Mouse (Mus musculus) hematopoietic stem cell, adult 5-6 weeks (primary cell): Measurements from ENCODE around the gene Vps51. TPM values are rescaled to one million over a fixed set of nuclear protein-coding genes. Genes with fewer than 3 reads are reported as not detected.

Experiments
- ATAC-seq, 2 experiments: fragments of 125-278 bp in 1 of 2; replicated peaks in 1 of 2; 2 replicates each; pipeline ENCODE4 v1.8.0; 2016 to 2017; ENCODE audit warnings: inconsistent platforms in 2 of 2, mild to moderate bottlenecking in 2 of 2, moderate number of reproducible peaks in 2 of 2, low read depth in 1 of 2, moderate TSS enrichment in 1 of 2; ENCODE audit not compliant: low FRiP score in 2 of 2, poor library complexity in 2 of 2, severe bottlenecking in 2 of 2, insufficient read depth in 1 of 2, low TSS enrichment in 1 of 2
- total RNA-seq: library from RNA; stranded (forward); fragments of 172-1452, 232-1000 nt; gene quantifications from 2 replicates; pipeline ENCODE4 v1.2.3, GENCODE M21; 2017

Gene Vps51
- total RNA-seq, 1 experiment from 2014 or later = 46.8 TPM

DNA sequence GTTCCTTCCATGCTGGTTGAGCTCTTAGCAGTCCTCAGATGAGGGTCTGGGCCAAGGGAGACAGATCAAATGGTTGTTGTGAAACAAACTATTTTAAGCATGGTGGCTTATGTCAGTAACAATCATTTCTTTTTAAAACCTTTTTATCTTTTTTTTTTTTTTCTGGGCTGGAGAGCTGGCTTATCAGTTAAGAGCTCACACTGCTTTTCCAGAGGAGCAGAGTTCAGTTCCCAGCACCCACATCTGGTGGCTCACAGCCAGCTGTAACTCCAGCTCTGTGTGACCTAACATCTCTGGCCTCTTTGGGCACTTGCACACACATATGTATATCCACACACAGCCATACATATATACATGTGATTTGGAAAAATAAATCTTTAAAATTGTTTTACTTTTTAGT is 39.3 kb downstream of the Vps51 start:
- no peak for ATAC-seq

DNA sequence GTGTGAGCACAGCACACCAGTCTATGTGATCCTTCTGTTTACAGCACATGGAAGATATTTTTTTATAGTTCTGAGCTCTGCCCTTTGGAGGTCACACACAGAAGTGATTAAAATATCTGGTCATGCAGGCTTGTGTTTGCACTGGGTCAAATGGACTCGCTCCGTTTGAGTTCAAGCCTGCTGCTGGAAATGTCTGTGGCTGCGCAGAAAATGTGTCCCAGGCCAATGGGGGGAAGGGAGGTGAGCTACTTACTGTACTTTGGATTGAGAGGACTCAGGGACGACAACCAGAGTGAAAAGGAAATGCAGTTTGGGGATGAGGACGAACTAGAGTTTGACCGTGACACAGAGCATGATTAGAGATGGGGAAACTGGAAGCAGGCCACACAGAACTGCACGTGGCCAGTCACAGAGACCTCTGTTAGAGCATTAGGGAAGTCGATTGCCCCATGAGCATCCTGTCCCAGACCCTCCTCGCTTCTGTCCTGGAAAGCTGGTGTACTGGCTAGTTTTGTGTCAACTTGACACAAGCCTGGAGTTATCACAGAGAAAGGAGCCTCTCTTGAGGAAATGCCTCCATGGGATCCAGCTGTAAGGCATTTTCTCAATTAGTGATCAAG is 41.0 kb downstream of the Vps51 start:
- no peak; a peak in 1 of 4 replicates for ATAC-seq

DNA sequence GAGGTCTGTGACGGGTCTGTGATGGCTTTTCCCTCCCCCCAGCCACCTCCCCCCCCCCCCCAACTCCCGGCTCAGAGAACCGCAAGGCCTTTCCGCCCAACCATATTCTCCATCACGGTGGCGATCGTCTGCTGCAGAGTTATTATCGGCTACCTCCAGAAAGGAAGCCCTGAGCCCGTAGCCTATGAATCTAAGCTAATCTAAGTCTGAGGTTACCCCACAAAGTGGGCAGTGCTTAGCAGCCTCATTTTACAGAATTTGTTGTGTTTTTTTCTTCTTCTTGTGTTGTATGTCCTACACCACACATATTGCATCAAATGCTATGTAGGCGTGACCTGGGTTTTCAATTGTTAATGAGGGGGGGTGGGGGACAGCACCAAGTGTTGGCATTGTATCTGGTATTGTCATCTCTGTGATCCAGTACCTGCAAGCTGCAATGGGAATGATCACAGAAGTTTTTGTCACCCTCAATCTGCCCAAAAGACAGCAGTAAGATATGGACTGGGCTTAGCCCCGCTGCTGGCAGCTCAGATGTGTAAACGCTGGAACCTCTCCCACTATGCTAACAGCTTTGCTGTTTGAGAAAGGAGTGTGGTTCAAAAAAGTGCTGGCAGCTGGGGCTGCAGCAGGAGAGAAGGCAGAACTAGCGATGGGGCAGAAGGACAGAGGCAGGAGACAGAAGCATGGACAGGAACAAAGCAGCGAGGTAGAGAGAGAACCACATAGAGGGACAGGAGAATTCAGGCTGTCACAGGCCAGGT is 46.3 kb downstream of the Vps51 start:
- no peak for ATAC-seq

DNA sequence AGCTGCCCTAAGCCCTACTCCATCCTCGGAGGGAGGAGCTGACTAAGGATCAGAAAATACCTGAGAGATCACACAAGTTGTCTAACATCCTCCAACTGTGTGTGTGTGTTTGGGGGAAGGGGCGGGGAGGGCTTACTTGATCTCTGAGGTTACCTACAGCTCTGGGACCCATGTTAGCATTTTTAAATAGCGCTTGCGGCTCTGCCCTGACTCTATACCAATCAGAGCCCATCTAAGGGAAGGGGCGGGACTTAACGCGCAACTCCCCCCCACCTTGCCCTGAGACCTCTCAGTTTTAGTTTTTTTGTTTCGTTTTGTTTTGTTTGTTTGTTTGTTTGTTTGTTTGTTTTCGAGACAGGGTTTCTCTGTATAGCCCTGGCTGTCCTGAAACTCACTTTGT is 47.6 kb downstream of the Vps51 start:
- no peak for ATAC-seq

DNA sequence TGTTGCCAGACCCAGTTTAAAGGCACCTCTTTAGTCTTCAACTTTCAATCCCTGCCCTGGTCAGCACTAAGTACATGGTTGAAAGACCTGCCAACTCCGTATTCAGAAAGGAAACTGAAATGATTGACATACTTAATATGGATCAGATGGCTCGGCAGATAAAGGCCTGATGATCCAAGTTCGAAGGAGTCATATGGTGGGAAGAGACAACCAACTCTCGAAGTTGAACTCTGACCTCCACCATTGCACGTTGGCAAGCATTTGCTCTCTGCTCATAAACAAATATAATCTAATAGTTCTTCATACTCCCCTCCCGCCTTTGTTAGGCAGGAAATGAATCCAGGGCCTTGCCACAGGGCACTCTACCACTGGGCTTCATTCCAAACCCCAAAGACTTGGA is 48.0 kb downstream of the Vps51 start:
- ATAC-seq = no peak

DNA sequence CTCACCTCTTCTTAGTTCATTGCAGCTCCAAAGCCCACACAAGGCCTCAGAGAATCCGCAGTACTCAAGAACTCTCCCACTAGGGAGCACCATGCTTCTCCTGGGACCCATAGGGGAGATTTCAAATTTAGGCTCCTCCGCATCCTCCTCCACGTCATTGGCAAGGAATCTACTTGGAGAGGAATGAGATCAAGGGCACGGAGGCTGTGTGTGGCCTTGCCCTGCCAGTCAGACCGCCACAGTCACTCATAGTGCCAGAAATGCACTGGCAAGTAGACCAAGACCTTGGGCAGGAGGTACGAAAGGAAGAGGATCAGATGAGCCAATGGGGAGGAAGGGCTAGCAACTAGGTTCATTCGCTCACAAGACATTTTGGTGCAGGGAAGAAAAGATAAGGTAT is 53.1 kb downstream of the Vps51 start:
- no peak for ATAC-seq

DNA sequence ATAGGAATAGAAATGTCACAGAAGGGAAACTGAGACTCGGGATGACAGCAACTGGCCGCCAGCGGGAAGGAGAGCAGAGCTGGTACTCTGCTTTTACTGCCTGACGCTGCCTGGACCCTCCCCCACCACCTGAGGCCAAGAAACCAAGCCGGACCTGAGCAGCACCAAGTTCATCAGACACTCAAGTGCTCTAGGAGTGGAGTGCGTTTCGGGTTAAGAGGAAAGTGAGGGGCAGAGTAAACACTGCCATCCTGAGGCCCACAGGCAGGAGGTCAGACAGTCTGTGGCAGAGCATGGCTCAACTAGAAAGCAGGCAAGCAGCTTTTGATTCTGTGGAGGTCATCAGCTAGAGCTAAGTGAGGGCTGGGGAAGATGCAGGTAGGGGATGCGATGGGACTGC is 54.0 kb downstream of the Vps51 start:
- ATAC-seq = no peak

DNA sequence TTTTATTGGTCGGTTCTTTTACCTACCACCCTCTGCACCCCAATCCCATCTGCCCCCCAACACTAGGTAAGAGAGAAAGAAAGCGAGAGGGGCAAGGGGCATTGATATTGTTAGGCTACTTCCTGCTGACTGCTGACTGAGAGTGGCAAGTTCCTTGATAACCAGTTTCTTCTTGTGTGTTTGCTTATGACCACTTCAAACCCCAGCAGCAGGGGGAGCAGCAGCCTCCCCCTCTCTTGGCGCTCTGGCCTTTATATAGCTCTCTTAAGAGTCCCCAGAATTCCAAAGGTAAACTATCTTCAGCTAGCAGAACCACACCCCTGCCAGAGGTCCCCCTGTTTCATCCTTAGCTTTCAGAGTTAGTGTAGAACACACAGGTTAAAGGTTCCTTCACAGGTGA is 56.8 kb downstream of the Vps51 start:
- ATAC-seq = no peak

DNA sequence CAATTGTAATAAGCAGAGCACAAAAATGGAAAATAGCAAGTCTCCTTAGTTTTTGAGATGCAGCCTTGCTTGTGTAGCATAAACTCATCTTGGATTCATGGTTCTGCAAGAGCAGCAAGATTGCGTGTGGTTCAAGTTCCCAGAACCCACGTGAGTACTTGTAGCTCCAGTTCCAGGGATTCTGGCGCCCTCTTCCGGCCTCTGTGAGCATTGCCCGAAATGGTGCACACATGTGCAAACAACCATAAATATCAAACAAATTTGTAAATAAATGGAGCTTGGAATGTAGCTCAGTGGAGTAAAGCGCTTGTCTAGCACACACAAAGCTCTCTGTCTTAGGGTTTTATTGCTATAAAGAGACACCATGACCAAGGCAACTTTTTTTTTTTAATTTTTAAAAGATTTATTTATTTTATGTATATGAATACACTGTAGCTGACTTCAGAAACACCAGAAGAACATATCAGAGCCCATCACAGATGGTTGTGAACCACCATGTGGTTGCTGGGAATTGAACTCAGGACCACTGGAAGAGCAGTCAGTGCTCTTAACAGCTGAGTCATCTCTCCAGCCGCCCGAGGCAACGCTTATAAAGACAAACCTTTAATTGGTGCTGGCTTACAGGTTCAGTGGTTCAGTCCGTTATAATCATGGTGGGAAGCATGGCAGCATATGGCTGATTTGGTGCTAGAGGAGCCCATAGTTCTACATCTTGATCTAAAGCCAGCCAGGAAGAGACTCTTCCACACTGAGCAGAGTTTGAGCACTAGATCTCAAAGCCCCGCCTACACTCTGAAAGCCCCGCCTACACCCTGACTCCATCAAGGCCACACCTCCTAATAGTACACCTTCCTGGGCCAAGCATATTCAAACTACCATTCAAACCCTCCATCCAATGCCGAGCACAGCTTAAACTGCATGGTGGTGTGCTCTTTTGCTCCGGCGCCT is 58.6 kb downstream of the Vps51 start:
- peak; percentile 61 to 65 for ATAC-seq

Other genes with a start within 250 kb of the Vps51 start
- 26.4 and 31.8 TPM in 2 replicates for gene Frmd8, start 202.0 kb downstream of the Vps51 start, total RNA-seq
- gene Slc25a45, start 199.4 kb downstream of the Vps51 start, total RNA-seq = 48.1 and 60.3 TPM in 2 replicates
- gene Tigd3, start 183.1 kb downstream of the Vps51 start, total RNA-seq = 2.4 and 2.6 TPM in 2 replicates
- 121 and 154 TPM in 2 replicates for gene Dpf2, start 164.2 kb downstream of the Vps51 start, total RNA-seq
- 0.25 TPM in 1 of 2 replicates, not detected in the other for gene Cdc42ep2, start 152.4 kb downstream of the Vps51 start, total RNA-seq
- 39.6 and 68.5 TPM in 2 replicates for gene Pola2, start 113.0 kb downstream of the Vps51 start, total RNA-seq
- gene Slc22a20, start 91.1 kb downstream of the Vps51 start, total RNA-seq = not detected in 2 replicates
- gene Capn1, start 61.3 kb downstream of the Vps51 start, total RNA-seq = 32.4 and 37.5 TPM in 2 replicates
- 7.0 and 9.4 TPM in 2 replicates for gene Syvn1, start 30.7 kb downstream of the Vps51 start, total RNA-seq
- gene Mrpl49, start 19.4 kb downstream of the Vps51 start, total RNA-seq = 37.0 and 38.9 TPM in 2 replicates
- 1,306 and 2,041 TPM in 2 replicates for gene Fau, start 19.4 kb downstream of the Vps51 start, total RNA-seq
- 8.3 and 11.5 TPM in 2 replicates for gene Znhit2, start 16.0 kb downstream of the Vps51 start, total RNA-seq
- 1.3 and 3.0 TPM in 2 replicates for gene Tm7sf2, start 8.9 kb downstream of the Vps51 start, total RNA-seq
- not detected in 2 replicates for gene Tmem262, start 2.8 kb upstream of the Vps51 start, total RNA-seq
- not detected in 2 replicates for gene Gm28374, start 5.0 kb upstream of the Vps51 start, total RNA-seq
- gene Zfpl1, start 7.7 kb upstream of the Vps51 start, total RNA-seq = 23.5 and 68.8 TPM in 2 replicates
- gene Cdca5, start 7.8 kb upstream of the Vps51 start, total RNA-seq = 25.8 and 26.8 TPM in 2 replicates
- gene AC131692.1, start 17.2 kb upstream of the Vps51 start, total RNA-seq = 1.3 and 1.5 TPM in 2 replicates
- gene Naaladl1, start 28.6 kb upstream of the Vps51 start, total RNA-seq = 0.13 TPM in 1 of 2 replicates, not detected in the other
- 5.0 and 6.8 TPM in 2 replicates for gene Sac3d1, start 41.4 kb upstream of the Vps51 start, total RNA-seq
- gene Snx15, start 51.1 kb upstream of the Vps51 start, total RNA-seq = 3.4 and 13.4 TPM in 2 replicates
- gene Batf2, start 63.8 kb upstream of the Vps51 start, total RNA-seq = 3.3 and 5.6 TPM in 2 replicates
- 24.9 and 37.0 TPM in 2 replicates for gene Arl2, start 64.3 kb upstream of the Vps51 start, total RNA-seq
- not detected in 2 replicates for gene Majin, start 107.2 kb upstream of the Vps51 start, total RNA-seq
- 1.3 TPM in 1 of 2 replicates, not detected in the other for gene Gpha2, start 149.1 kb upstream of the Vps51 start, total RNA-seq
- gene Ppp2r5b, start 158.6 kb upstream of the Vps51 start, total RNA-seq = 5.5 and 6.2 TPM in 2 replicates
- gene Atg2a, start 164.4 kb upstream of the Vps51 start, total RNA-seq = 9.5 and 10.6 TPM in 2 replicates
- 18.4 and 28.4 TPM in 2 replicates for gene Ehd1, start 199.5 kb upstream of the Vps51 start, total RNA-seq
- 2.9 and 4.3 TPM in 2 replicates for gene Cdc42bpg, start 229.2 kb upstream of the Vps51 start, total RNA-seq